Mouse (Mus musculus) limb, embryonic 13.5 days (tissue): Measurements from ENCODE around the gene Prmt7. TPM values are rescaled to one million over a fixed set of nuclear protein-coding genes. Genes with fewer than 3 reads are reported as not detected.
A peak's percentile ranks its signal among the peaks of the same experiment; 100 is the strongest.

ENCODE experiments used
- ATAC-seq: fragments of 200-750 bp; cut with Nextera tagmentation; 2 replicates; pipeline ENCODE4 v1.8.0; 2017; ENCODE audit warnings: low read depth, moderate number of reproducible peaks, moderate TSS enrichment; ENCODE audit not compliant: low FRiP score
- H3K27ac ChIP-seq: fragments of 300-500 bp; sonication (generic); 2 replicates; pipeline ENCODE4 v1.5.1; 2015; ENCODE audit warnings: inconsistent platforms, mild to moderate bottlenecking, moderate library complexity
- H3K27me3 ChIP-seq: fragments of 300-500 bp; sonication (generic); 2 replicates; pipeline ENCODE4 v1.6.1; 2015; ENCODE audit warnings: mild to moderate bottlenecking, inconsistent platforms
- H3K36me3 ChIP-seq: fragments of 300-500 bp; sonication (generic); 2 replicates; pipeline ENCODE4 v1.6.1; 2015; ENCODE audit warnings: inconsistent platforms, mild to moderate bottlenecking, moderate library complexity
- H3K4me1 ChIP-seq: fragments of 300-500 bp; sonication (generic); 2 replicates; pipeline ENCODE4 v1.6.1; 2015; ENCODE audit warnings: inconsistent platforms
- H3K4me2 ChIP-seq: fragments of 300-500 bp; sonication (generic); replicated peaks from 2 replicates; pipeline ENCODE4 v1.6.1; 2015; ENCODE audit warnings: inconsistent platforms, mild to moderate bottlenecking, moderate library complexity
- H3K4me3 ChIP-seq: fragments of 300-500 bp; sonication (generic); 2 replicates; pipeline ENCODE4 v1.5.1; 2015; ENCODE audit warnings: moderate library complexity, mild to moderate bottlenecking, inconsistent platforms
- H3K9ac ChIP-seq: fragments of 300-500 bp; sonication (generic); 2 replicates; pipeline ENCODE4 v1.6.1; 2015; ENCODE audit warnings: mild to moderate bottlenecking, inconsistent platforms
- H3K9me3 ChIP-seq: fragments of 300-500 bp; sonication (generic); 2 replicates; pipeline ENCODE4 v1.6.1; 2016; ENCODE audit warnings: inconsistent platforms
- WGBS: fragments of 180-500 bp; shearing (Covaris S2); methylation state at CpG from one replicate; pipeline ENCODE4 v1.1.7; 2015; 5-methylcytosine and 5-hydroxymethylcytosine counted together
- polyA plus RNA-seq: library from polyadenylated mRNA; unstranded; fragments of >200 nt; fragmentation: Nextera tagmentation; extraction: Ambion mirVana; gene quantifications from 2 replicates; pipeline ENCODE4 v1.2.1, GENCODE M21; 2015

Gene Prmt7
- polyA plus RNA-seq, 1 experiment from 2014 or later: 51.8 TPM

- Histone ChIP-seq H3K9ac (no peak overlapping the region), H3K27ac (no peak overlapping the region), H3K4me3 (no peak overlapping the region), H3K36me3 (peaks cover 67% of the 10 kb centered on the region), H3K4me2 (no peak overlapping the region), H3K27me3 (no peaks in the 10 kb centered on the region), H3K9me3 (no peaks in the 10 kb centered on the region), H3K4me1 (no peaks in the 10 kb centered on the region)
- WGBS: 67% methylated on average over 3 of the region's 3 CpGs
- no peak for ATAC-seq
These were observed 22.0 kb downstream of the Prmt7 start for GRCm38 (mm10) chr8:106232751-106233150.

- 88% methylated on average over 17 of the region's 17 CpGs for WGBS
- no peaks in the 10 kb centered on the region for H3K27me3 ChIP-seq
- no peaks in the 10 kb centered on the region for H3K4me1 ChIP-seq
- H3K36me3 ChIP-seq: peaks cover 67% of the 10 kb centered on the region
- H3K4me2 ChIP-seq: no peak overlapping the region
- H3K27ac ChIP-seq: no peak overlapping the region
- H3K9me3 ChIP-seq: no peaks in the 10 kb centered on the region
- H3K4me3 ChIP-seq: no peak overlapping the region
- H3K9ac ChIP-seq: no peak overlapping the region
- no peak for ATAC-seq
These were observed 24.0 kb downstream of the Prmt7 start for GRCm38 (mm10) chr8:106234567-106235261.

- peaks cover 83% of the 10 kb centered on the region for H3K36me3 ChIP-seq
- H3K9me3 ChIP-seq: no peaks in the 10 kb centered on the region
- WGBS: 82% methylated on average over 5 of the region's 5 CpGs
- H3K27ac ChIP-seq: no peak overlapping the region
- no peak overlapping the region for H3K4me2 ChIP-seq
- no peak overlapping the region for H3K4me3 ChIP-seq
- no peaks in the 10 kb centered on the region for H3K27me3 ChIP-seq
- H3K4me1 ChIP-seq: no peaks in the 10 kb centered on the region
- no peak overlapping the region for H3K9ac ChIP-seq
- no peak for ATAC-seq
These were observed 26.4 kb downstream of the Prmt7 start for GRCm38 (mm10) chr8:106237106-106237505.

- Histone ChIP-seq H3K27ac (no peak overlapping the region), H3K27me3 (no peaks in the 10 kb centered on the region), H3K4me2 (no peak overlapping the region), H3K4me1 (no peaks in the 10 kb centered on the region), H3K4me3 (no peak overlapping the region), H3K36me3 (peaks cover 89% of the 10 kb centered on the region), H3K9ac (no peak overlapping the region), H3K9me3 (no peaks in the 10 kb centered on the region)
- no peak for ATAC-seq
- 73% methylated on average over 4 of the region's 4 CpGs for WGBS
These were observed 39.5 kb downstream of the Prmt7 start for GRCm38 (mm10) chr8:106250186-106250585.

GRCm38 (mm10) chr8:106258169-106258568, 47.4 kb downstream of the Prmt7 start:
- Histone ChIP-seq H3K4me3 (no peak overlapping the region), H3K9me3 (no peaks in the 10 kb centered on the region), H3K36me3 (peaks cover 29% of the 10 kb centered on the region), H3K4me1 (0 out of 2 replicates have a peak, but pooled peaks cover 3% of the 10 kb centered on the region), H3K27ac (no peak overlapping the region), H3K27me3 (no peaks in the 10 kb centered on the region), H3K4me2 (no peak overlapping the region), H3K9ac (no peak overlapping the region)
- 48% methylated on average over 1 of the region's 1 CpGs for WGBS
- ATAC-seq: no peak

GRCm38 (mm10) chr8:106259579-106260255, 49.0 kb downstream of the Prmt7 start:
- H3K4me1 ChIP-seq: 0 out of 2 replicates have a peak, but pooled peaks cover 3% of the 10 kb centered on the region
- no peaks in the 10 kb centered on the region for H3K9me3 ChIP-seq
- H3K36me3 ChIP-seq: peaks cover 17% of the 10 kb centered on the region
- H3K9ac ChIP-seq: no peak overlapping the region
- no peak for ATAC-seq
- WGBS: 88% methylated on average over 10 of the region's 10 CpGs
- H3K27ac ChIP-seq: no peak overlapping the region
- H3K4me2 ChIP-seq: no peak overlapping the region
- H3K4me3 ChIP-seq: no peak overlapping the region
- no peaks in the 10 kb centered on the region for H3K27me3 ChIP-seq

GRCm38 (mm10) chr8:106260894-106261293, 50.2 kb downstream of the Prmt7 start:
- Histone ChIP-seq H3K4me3 (no peak overlapping the region), H3K9me3 (no peaks in the 10 kb centered on the region), H3K27me3 (no peaks in the 10 kb centered on the region), H3K4me1 (0 out of 2 replicates have a peak, but pooled peaks cover 3% of the 10 kb centered on the region), H3K9ac (no peak overlapping the region), H3K36me3 (peaks cover 14% of the 10 kb centered on the region), H3K27ac (no peak overlapping the region), H3K4me2 (no peak overlapping the region)
- WGBS: 83% methylated on average over 4 of the region's 4 CpGs
- ATAC-seq: no peak

GRCm38 (mm10) chr8:106262343-106262742, 51.6 kb downstream of the Prmt7 start:
- H3K4me2 ChIP-seq: no peak overlapping the region
- no peaks in the 10 kb centered on the region for H3K9me3 ChIP-seq
- no peak for ATAC-seq
- H3K27ac ChIP-seq: no peak overlapping the region
- H3K27me3 ChIP-seq: no peaks in the 10 kb centered on the region
- H3K36me3 ChIP-seq: peaks cover 14% of the 10 kb centered on the region
- no peak overlapping the region for H3K4me3 ChIP-seq
- 71% methylated on average over 5 of the region's 5 CpGs for WGBS
- H3K9ac ChIP-seq: no peak overlapping the region
- H3K4me1 ChIP-seq: 0 out of 2 replicates have a peak, but pooled peaks cover 3% of the 10 kb centered on the region

- Histone ChIP-seq H3K9ac (no peak overlapping the region), H3K4me2 (no peak overlapping the region), H3K4me3 (no peak overlapping the region), H3K27me3 (no peaks in the 10 kb centered on the region), H3K9me3 (no peaks in the 10 kb centered on the region), H3K36me3 (peaks cover 7% of the 10 kb centered on the region; the same call in 1 of the 2 replicates), H3K27ac (no peak overlapping the region), H3K4me1 (0 out of 2 replicates have a peak, but pooled peaks cover 3% of the 10 kb centered on the region)
- no peak for ATAC-seq
- 92% methylated on average over 4 of the region's 4 CpGs for WGBS
These were observed 53.2 kb downstream of the Prmt7 start for GRCm38 (mm10) chr8:106263928-106264327.

- no peak for ATAC-seq
- 88% methylated on average over 17 of the region's 17 CpGs for WGBS
- Histone ChIP-seq H3K27me3 (no peaks in the 10 kb centered on the region), H3K4me3 (no peak overlapping the region), H3K36me3 (no peaks in the 10 kb centered on the region), H3K4me1 (peaks cover 12% of the 10 kb centered on the region), H3K27ac (no peak overlapping the region), H3K4me2 (no peak overlapping the region), H3K9ac (no peak overlapping the region), H3K9me3 (no peaks in the 10 kb centered on the region)
These were observed 54.7 kb downstream of the Prmt7 start for GRCm38 (mm10) chr8:106265398-106265797.

GRCm38 (mm10) chr8:106268710-106269346, 58.1 kb downstream of the Prmt7 start:
- 63% methylated on average over 5 of the region's 5 CpGs for WGBS

GRCm38 (mm10) chr8:106270804-106271203, 60.1 kb downstream of the Prmt7 start:
- H3K27ac ChIP-seq: no peak overlapping the region; the same call in 1 of the 2 replicates
- 6% methylated on average over 5 of the region's 5 CpGs for WGBS
- ATAC-seq: 0 out of 2 replicates have a peak, but pooled peaks have one; percentile 54

More at GRCm38 (mm10) chr8:106268710-106269346, 58.1 kb downstream of the Prmt7 start:
- H3K27me3 ChIP-seq: no peaks in the 10 kb centered on the region
- H3K27ac ChIP-seq: no peak overlapping the region
- no peak overlapping the region for H3K4me3 ChIP-seq
- H3K36me3 ChIP-seq: no peaks in the 10 kb centered on the region
- no peak overlapping the region for H3K9ac ChIP-seq
- H3K4me1 ChIP-seq: peaks cover 22% of the 10 kb centered on the region
- no peak overlapping the region for H3K4me2 ChIP-seq
- H3K9me3 ChIP-seq: no peaks in the 10 kb centered on the region
- no peak for ATAC-seq

More at GRCm38 (mm10) chr8:106270804-106271203, 60.1 kb downstream of the Prmt7 start:
- Histone ChIP-seq H3K9ac (0 out of 2 replicates have a peak overlapping the region, but pooled peaks have one; percentile 31), H3K36me3 (no peaks in the 10 kb centered on the region), H3K4me3 (no peak overlapping the region), H3K27me3 (no peaks in the 10 kb centered on the region), H3K4me2 (no peak overlapping the region), H3K9me3 (no peaks in the 10 kb centered on the region), H3K4me1 (peaks cover 22% of the 10 kb centered on the region)
